Mouse (Mus musculus): Measurements from ENCODE around the gene Dixdc1.

GRCm38 (mm10) chr9:50698418-50699409 is 40.6 kb downstream of the Dixdc1 start:
- no peak for TF ChIP-seq CTCF (conservative IDR thresholded peaks at IDR 0.05; ENCODE audit: insufficient read depth, insufficient read length, low read depth, low read length)
- TF ChIP-seq POLR2A (IDR thresholded peaks at IDR 0.05; ENCODE audit: low read depth, low read length) = no peak

Data from kidney, adult 2 months (tissue).